Mouse (Mus musculus): ENCODE results near the gene Ly6g5b. TPM values are rescaled to one million over a fixed set of nuclear protein-coding genes. Genes with fewer than 3 reads are reported as not detected.

Gene Ly6g5b
- total RNA-seq, 2 experiments from 2014 or later, result 0.81 to 2.3 TPM

DNA sequence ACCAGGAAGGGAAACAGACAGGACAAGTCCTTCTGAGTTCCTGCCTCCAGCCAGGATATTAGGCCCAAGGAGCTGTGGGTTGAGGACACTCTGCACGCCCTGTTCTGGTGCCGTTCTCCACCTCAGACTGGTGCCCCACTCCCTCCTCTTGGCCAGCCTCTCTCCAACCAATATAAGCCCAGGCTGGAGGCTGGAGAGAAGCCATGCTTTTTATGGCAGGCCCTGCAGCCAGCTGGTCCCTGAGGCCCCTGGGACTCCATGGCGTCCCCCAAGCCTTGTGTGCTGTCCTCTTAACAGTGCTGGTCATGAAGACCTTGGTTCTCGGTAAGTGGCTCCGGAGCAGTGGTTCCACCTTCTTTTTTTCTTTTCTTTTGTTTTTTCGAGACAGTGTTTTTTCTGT, 7.1 kb downstream of the Ly6g5b start, which contains the start of gene Ly6g5c:
Ly6g5c (plus strand) TSS at position 183 of the 400 bp plus-strand sequence.
- peak; percentile 70 for DNase-seq
- intact Hi-C loops (cut with DNase I), result no loop called here

DNA sequence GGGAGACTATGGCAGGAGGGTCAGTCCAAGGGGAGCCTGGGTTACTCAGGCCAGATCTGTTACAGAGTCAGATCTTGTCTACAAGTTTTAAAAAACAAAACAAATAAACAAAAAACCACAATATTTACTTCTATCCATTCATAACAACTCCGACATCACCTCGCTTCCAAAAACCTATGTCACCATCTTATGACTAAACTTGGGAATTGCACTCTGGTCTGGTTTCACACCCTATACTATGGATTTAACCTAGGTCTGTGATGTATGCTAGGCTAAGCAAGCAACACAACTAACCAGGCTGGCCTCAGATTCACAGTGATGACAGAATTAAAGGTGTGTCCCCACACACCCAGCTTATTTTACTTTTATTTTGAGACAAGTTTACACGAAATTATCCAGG, 8.7 kb downstream of the Ly6g5b start:
- DNase-seq, result no peak
- intact Hi-C loops (cut with DNase I), result no loop called here

DNA sequence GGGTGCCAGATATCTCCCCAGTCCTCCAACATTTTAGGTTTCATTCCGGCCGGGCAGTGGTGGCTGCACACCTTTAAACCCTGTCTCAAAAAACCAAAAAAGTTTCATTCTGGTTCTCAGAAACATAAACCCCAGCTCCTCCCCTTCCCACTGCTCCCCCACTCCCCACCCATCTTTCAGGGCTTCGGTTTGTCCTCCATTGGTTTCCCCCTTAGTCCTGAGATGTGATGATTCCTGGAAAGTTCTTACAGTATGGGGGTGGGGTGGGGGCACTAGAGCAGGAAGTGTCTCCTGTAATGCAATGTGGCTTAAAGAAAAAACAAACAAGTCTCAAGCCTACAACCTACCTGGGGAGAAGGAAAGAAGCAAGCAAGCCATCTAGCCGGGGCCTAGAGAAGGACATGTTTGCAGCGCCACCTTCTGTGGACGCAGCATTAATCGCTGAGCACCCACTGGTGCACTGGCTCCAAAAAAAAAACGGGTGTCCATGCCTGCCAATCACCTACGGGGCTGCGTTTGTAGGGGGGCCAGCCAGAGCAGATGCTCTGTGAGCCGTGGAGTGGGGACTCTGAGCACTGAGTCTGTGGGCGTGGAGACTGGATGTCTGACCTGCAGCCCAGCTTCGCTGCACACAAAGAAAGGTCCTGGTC, 9.4 kb downstream of the Ly6g5b start:
- peak; percentile 71 for DNase-seq
- intact Hi-C loops (cut with DNase I), result no loop called here

DNA sequence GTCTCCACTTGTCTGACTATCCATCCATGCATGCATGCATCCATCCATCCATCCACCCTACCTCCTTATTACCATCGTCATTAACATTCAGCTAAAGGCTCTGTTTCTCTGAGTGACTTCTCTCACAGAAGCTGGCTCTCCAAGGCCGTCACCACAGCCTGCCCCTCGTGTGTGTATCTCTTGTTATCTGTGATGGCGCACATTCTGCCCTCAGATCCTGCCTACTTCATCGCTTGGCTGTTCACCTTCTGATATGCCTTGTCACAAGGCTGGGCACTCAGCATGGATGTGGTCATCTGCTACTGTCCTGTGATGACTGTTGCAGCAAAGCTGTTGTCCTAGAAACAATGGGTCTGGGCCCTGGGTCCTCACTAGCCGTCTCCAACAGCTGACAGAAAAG, 10.5 kb downstream of the Ly6g5b start:
- no peak for DNase-seq
- intact Hi-C loops (cut with DNase I), result no loop called here

DNA sequence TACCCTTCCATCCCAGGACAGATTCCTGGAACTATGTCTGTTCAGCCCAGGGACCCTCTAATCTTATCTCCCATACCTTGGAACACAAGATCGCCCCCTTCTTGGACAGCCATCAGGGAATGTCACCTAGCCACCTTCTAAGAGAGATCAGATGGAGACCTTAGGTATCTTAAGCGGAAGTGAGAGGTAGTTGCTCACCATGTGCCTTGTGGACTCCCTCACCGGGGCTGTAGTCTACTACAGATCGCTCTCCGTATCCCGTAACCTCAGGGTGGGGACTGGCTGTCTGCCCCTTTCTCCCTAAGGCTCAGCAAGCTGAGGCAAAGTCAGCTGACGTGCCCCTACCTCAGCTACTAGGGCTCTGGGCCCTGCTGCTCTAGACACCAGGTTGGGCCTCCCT, 11.1 kb downstream of the Ly6g5b start:
- no peak for DNase-seq
- intact Hi-C loops (cut with DNase I), result no loop called here

DNA sequence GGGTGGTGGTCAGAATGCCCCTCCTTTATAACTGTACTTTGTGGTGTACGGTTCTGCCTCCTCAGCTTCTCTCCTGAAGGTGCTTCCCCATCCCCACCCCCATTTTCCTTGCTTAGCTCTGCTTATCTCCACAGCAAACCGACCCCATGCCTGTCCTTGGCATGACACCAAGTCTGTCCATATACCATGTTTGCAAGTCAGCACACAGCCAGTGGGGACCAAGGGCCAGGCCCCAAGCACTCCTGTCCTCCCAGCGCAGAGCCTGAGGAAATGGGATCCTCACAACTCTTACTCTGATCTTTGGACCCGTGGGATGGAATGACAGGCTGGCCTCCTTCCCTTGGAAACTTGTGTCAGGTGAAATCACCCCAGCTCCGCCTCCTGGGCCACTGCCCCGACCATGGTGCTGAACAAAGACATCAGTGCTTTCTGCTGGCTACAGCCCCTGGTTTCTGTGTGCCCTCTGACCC, 12.0 kb downstream of the Ly6g5b start:
- no peak for DNase-seq
- intact Hi-C loops (cut with DNase I), result no loop called here

DNA sequence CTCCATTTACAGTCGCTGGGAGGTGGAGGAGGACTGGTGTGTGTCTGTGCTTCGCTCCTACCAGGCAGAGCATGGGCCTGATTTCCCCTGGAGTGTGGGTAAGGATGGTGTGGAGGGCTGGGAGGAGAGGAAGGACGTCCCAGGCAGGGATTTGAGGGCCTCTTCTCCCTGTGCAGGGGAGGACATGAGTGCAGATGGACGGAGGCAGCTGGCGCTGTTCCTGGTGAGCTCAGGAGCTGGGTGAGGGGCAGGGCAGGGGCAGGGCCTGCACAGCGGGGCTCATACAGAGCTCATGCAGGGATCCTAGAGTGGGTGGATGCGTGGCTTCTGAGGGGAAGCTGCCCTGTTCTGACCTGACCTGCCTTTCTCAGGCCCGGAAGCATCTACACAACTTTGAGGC, 12.9 kb downstream of the Ly6g5b start:
- no peak for DNase-seq
- intact Hi-C loops (cut with DNase I), result no loop called here

DNA sequence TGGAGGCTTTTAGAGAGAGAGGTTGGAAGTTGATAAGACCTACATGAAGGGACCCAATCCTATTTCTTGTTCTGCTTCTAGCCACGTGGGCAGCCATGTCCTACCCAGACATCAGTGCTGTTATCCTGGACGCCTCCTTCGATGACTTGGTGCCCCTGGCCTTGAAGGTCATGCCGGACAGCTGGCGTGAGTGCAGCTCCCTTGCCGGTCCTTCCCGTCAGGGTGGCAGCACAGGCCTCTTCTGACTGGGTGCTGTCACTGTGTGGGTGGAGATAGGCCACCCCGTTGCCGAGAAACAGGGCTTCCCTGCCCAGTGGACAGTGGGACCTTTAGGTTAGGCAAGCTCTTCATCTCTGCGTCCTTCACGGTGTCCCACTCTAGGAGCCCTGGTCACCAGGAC, 14.1 kb downstream of the Ly6g5b start:
- intact Hi-C loops (cut with DNase I), result no loop called here
- no peak for DNase-seq

DNA sequence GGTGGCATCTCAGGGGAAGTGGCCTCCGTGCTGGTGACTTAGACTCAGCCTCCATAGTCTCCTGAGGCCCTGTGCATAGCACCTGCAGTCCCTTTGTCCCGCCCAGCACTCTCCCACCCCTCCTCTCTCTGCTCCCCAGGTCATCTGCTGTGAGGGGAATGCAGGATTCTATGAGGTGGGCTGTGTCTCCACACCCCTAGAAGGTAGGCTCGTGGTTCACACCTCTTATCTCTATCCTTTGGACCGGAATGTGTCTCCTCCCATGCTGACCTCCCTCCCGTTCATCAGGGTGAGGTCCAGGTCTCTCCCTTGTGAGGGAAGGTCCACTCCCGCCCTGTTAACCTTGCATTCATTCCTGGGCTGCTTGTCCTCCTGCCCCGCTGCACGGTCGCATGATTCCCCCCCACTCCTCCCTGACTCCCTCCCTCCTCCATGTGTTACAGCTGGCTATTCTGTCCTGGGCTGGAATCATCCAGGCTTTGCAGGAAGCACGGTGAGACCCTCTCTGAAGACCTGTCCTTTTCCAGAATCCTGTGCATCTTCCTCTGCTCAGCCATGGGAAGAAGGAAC, 14.9 kb downstream of the Ly6g5b start:
- DNase-seq, result no peak
- intact Hi-C loops (cut with DNase I), result no loop called here

DNA sequence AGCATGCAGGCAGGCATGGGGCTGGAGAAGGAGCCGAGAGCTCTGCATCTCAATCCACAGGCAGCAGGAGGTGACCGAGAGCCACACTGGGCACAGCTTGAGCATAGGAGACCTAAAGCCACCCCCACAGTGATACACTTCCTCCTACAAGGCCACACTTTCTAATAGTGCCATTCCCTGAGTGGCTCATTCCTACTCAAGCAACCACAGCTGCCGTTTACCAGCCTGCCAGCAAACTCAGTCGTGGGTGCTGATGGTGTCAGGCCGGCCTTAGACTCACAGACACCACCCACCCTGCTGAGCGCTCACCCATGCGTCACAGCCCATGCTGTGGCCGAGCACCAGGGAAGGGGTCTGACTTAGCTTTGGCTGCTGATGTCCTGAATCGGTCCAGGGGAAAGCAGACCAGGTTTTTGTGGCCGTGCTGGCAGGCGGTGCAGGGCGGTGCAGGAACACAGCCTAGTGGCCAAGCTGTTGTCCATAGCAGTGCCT, 18.0 kb downstream of the Ly6g5b start:
- intact Hi-C loops (cut with DNase I), result no loop called here
- peak; percentile 61 for DNase-seq

DNA sequence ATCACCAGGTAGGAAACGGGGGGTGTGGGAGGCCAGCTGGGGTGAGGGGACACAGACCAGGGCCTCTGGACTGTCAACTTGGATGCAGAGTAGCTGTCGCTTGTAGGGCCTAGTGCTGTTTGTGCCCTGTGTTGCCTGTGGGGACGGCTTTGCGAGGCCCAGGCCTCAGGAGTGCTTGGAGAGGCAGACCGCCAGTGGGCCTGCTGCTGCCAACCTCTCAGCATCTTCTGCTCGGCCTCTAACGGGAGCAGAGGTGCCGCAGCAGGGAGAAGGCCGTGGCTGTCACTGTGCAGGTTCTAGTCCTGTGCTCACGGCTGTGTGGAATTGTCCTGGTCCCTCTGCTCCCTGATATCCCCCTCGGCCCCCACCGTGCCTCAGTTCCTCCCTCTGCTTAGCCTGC, 18.6 kb downstream of the Ly6g5b start:
- intact Hi-C loops (cut with DNase I), result no loop called here

DNA sequence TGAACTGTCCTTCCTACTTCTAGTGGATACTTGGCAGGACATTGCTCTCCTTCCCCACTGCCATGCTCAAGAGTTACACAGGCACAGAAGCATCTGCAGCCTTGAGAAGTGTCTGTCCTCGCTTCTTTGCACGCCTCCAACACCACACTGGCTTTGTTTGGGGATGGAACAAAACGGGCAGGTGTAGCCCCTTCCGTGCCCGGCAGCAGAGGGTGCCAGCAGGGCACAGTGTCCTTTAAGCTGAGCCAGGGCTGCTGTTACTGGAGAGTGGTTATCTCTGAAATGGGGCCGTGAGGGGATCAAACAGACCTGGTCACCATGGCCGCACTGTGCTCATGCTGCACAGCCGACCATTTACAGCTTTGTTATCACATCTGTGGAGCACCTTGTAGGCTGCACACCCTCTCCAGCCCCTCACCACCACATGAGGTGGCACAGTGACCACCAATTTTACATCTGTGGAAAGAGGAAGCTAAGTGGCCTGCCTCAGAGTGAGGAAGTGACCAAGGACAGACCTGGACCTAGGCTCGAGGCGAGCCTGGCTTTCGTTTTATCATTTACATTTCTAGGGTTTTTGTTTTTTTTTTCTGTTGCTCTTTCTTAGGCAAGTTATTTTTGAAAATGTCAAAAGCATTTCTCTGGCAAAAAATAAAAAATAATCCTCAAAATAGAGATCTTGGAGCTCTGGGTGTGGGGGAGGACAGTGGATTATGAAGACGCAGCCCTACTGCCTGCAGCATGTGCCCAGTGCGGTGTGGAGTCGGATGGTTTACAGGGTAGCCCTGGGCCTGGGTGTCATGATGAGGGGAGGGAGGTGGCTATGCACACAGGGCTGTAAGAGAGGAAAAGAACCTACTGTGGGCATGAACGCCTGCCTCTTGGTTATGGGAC, 20.5 kb downstream of the Ly6g5b start:
- DNase-seq, result no peak

More for the DNA sequence above, 18.6 kb downstream of the Ly6g5b start:
- DNase-seq, result no peak

DNA sequence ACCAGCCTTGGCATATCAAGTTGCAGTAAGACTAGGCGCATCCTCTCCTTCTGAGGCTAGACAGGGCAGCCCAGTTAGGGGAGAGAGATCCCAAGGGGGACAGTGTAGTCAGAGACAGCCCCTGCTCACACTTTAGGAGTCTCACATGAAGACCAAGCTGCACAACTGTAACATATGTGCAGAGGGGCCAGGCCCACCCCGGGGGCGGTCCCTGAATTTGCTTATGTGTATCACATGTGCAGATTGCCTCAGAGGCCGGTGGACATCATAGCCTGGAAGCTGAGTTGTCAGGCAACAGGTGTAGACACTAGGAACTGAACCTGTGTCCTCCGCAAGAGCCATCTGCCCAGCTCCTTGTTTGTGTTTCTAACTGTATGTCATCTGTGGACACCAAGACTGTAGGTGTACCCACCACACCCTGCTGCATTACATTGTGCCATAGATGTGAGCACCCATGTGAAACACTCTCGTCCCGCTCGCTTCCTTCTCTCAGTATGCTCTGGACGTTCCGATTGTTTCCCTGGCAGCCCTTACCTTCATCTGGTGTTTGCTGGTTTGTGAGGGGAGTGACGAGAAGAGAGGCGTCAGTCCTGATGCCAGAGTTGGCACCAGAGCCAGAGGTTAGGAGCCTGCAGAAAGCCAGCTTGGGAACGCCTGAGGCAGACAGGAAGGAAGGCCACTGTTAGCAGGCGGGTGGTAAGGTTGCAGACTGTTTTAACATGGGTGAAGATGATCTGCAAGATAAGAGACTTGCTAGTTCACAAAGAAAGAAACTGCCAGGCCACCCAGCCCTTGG, 22.6 kb downstream of the Ly6g5b start:
- DNase-seq, result no peak
- intact Hi-C loops (cut with DNase I), result no loop called here

More for the DNA sequence above, 20.5 kb downstream of the Ly6g5b start:
- intact Hi-C loops (cut with DNase I), result no loop called here

DNA sequence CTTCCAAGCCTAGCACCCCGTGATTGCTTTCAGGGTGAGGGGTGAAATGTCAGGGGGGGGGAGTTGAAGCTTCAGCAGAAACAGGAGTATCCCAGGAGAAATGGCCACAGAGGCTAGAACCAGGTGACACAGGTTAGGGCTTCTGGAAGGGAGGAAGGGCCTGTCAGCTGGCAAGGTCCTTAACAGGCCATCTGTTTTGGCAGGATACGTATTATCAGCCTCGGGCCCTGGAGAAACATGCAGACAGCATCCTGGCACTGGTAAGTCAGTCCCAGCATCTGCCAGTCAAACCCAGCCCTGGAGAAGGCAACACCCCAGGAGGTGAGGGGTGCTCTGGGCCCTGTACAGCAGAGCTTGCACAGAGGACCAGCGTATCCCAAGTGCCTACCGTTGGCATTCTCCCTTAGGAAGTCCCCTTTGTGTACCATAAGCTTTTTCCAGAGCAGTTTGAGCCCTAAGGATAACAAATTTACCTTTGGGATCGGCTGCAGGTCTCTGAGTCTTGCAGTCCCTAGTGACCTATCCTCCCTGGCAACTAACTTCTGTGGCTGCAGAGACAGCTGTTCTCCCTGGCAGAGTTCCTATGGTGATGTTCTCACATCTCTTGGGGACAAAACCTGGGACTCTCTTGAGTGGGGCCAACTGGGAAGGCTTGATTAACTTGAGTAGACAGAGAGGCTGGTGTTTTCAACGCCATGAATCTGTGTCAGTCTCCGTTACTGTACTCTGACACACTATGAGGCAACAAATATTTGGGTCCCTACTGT, 24.9 kb downstream of the Ly6g5b start:
- peak; percentile 78 for DNase-seq
- intact Hi-C loops (cut with DNase I), result no loop called here

DNA sequence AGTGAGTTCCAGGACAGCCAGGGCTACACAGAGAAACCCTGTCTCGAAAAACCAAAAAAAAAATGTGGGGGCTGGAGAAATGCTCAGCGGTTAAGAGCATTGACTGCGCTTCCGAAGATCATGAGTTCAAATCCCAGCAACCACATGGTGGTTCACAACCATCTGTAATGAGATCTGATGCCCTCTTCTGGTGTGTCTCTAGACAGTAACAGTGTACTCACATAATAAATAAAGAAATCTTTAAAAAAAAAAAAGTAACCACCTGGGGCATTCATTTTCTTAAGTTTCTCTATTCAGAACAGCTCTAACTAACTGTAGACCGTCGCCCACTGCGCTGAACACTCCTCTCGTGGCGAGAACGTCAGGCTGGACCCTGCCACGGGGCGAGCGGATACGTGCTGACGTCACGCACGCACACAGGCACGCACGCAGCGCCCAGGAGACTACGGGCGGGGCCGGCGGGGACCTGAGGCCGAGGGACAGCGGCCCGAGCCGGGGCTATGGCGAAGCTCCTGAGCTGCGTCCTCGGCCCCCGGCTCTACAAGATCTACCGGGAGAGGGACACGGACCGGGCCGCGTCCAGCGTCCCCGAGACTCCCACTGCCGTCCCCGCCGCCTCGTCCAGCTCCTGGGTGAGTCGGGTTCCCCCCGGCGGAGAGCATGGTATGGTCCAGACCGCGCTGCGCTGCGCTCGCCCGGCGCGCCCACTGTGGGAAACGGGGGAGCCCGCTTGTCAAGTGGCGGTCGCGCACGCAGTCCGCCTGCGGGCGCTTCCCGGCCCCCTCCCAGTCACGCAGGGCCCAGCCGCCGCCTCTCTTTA, 26.2 kb downstream of the Ly6g5b start, which contains the start of gene Abhd16a:
Abhd16a (plus strand) TSS at position 439 of the 820 bp plus-strand sequence.
- intact Hi-C loops (cut with DNase I), result no loop called here
- DNase-seq, result peak; percentile 96

DNA sequence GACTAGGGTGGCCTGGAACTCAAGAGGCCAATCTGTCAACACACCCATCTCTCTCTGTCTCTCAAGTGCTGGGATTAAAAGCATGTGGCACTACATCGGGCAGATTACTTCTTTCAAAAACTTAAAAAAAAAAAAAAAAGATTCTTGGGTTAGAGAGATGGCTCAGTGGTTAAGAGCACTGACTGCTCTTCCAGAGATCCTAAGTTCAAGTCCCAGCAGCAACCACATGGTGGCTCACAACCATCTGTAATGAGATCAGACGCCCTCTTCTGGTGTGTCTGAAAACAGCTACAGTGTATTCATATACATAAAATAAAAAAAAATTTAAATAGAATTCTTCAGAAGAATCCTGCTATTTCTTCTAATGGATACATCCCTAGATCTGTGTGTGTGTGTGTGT, 27.1 kb downstream of the Ly6g5b start:
- no peak for DNase-seq
- intact Hi-C loops (cut with DNase I), result no loop called here

DNA sequence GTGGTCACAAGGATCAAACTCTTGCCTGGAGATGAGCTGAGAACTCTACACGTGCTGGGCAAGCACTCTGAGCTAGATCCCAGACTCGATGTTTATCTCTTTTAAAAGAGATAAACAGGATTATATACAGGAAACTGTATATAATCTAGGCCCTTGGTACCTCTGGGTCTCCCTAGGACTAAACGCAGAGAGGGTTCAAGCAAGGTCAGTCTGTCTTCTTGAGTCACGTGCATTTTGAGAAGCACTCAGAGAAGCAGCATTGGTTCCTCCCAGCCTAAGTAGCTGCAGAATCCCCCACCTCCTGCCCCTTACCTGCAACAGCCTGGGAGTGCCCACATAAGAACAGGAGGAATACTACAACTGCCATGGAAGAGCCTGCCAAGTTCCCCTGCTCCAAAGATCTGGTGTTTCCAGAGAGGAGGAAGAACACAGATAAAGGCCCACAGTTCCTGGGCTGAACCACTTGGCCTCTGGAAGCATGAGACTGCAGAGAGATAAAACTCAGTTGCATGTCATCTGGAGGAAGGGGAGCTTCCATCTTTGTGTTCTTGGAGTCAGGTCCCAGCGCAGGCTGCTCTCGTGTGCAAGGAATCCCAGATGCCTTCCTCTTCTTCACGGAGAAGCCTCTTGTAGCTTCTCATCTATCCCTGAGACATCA, 29.9 kb downstream of the Ly6g5b start, which contains the start of gene Ly6g6f:
Ly6g6f (minus strand) TSS at position 403 of the 658 bp plus-strand sequence.
- no peak for DNase-seq
- intact Hi-C loops (cut with DNase I), result no loop called here

DNA sequence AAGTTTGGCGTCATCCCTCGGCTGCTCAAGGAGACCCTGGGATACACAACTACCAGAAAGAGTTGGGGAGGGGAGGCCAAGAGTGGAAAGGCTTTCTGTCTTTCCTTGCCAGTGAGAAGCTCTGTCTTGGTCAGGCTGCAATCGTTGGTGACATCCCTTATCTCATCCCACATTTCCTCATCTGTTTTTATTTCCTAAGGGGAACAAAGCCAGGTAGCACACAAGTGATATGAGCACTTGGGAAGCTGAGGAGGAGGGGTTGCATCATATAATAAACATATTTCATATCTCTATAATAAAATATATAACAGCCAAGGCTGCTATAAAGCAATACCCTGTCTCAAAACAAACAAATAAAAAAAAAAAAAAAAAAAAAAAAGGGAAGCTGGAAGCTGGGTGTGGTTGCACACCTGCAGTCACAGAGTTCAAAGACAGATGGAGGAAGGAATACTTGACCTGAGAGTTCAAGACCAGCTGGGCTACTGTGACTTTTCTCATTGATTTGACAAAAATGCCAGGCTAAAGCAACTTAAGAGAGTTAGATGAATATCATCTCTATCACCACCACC, 31.2 kb downstream of the Ly6g5b start:
- DNase-seq, result no peak
- intact Hi-C loops (cut with DNase I), result no loop called here
